Mouse (Mus musculus) embryonic facial prominence, embryonic 14.5 days (tissue): ENCODE measurements at regions not wholly inside any gene's neighbourhood (a gene's known extent, or its start where the extent isn't known, plus 50 kb on each side); places are given as distances from the start of the nearest gene placed in this dataset.
A peak's percentile ranks its signal among the peaks of the same experiment; 100 is the strongest.

ENCODE experiments used
- ATAC-seq: fragments of 200-750 bp; cut with Nextera tagmentation; 2 replicates; pipeline ENCODE4 v1.8.0; 2017; ENCODE audit warnings: low read depth, moderate number of reproducible peaks, moderate TSS enrichment
- DNase-seq: peaks from one replicate; pipeline ENCODE4 v3.0.0-alpha.2; 2015; ENCODE audit warnings: low spot score
- H3K27ac ChIP-seq: fragments of 300-500 bp; sonication (generic); replicated peaks from 2 replicates; pipeline ENCODE4 v1.5.1; 2014; ENCODE audit warnings: low read depth, mild to moderate bottlenecking, low read length, moderate library complexity
- H3K27me3 ChIP-seq: fragments of 300-500 bp; sonication (generic); replicated peaks from 2 replicates; pipeline ENCODE4 v1.6.1; 2014; ENCODE audit warnings: low read length; ENCODE audit not compliant: control insufficient read depth, insufficient read depth
- H3K36me3 ChIP-seq: fragments of 300-500 bp; sonication (generic); 2 replicates; pipeline ENCODE4 v1.6.1; 2014; ENCODE audit warnings: low read length, mixed read lengths; ENCODE audit not compliant: control insufficient read depth, insufficient read depth
- H3K4me1 ChIP-seq: fragments of 300-500 bp; sonication (generic); 2 replicates; pipeline ENCODE4 v1.6.1; 2014; ENCODE audit warnings: antibody characterized with exemption, low read length; ENCODE audit not compliant: control insufficient read depth, insufficient read depth
- H3K4me2 ChIP-seq: fragments of 300-500 bp; sonication (generic); 2 replicates; pipeline ENCODE4 v1.6.1; 2014; ENCODE audit warnings: low read depth, mild to moderate bottlenecking, low read length, moderate library complexity, mixed read lengths
- H3K4me3 ChIP-seq: fragments of 300-500 bp; sonication (generic); 2 replicates; pipeline ENCODE4 v1.5.1; 2014; ENCODE audit warnings: low read depth, mild to moderate bottlenecking, low read length
- H3K9ac ChIP-seq: fragments of 300-500 bp; sonication (generic); 2 replicates; pipeline ENCODE4 v1.6.1; 2014; ENCODE audit warnings: low read depth, mild to moderate bottlenecking, low read length, moderate library complexity, mixed read lengths
- H3K9me3 ChIP-seq: fragments of 300-500 bp; sonication (generic); 2 replicates; pipeline ENCODE4 v1.6.1; 2016; ENCODE audit warnings: low read length; ENCODE audit not compliant: control insufficient read depth
- WGBS: fragments of 180-500 bp; shearing (Covaris S2); extraction: QIAGEN DNeasy Blood & Tissue Kit; methylation state at CpG from one replicate; pipeline ENCODE4 v1.1.7; 2014; 5-methylcytosine and 5-hydroxymethylcytosine counted together

- ATAC-seq (no peak), DNase-seq (no peak)
- Histone ChIP-seq H3K9me3 (no peaks in the 10 kb centered on the region), H3K9ac (no peak overlapping the region), H3K4me2 (no peak overlapping the region), H3K27ac (no peak overlapping the region), H3K27me3 (no peaks in the 10 kb centered on the region), H3K4me1 (peaks cover 2% of the 10 kb centered on the region; the same call in 1 of the 2 replicates), H3K4me3 (no peak overlapping the region), H3K36me3 (no peaks in the 10 kb centered on the region)
- WGBS: 88% methylated on average over 1 of the region's 1 CpGs
Measured at GRCm38 (mm10) chr15:67294797-67295196, 794.1 kb upstream of the Lrrc6 start.

- H3K4me2 ChIP-seq: no peak overlapping the region
- no peak overlapping the region for H3K4me3 ChIP-seq
- no peaks in the 10 kb centered on the region for H3K27me3 ChIP-seq
- H3K27ac ChIP-seq: no peak overlapping the region
- ATAC-seq (no peak), DNase-seq (peak; percentile 40)
- peaks cover 4% of the 10 kb centered on the region; the same call in 1 of the 2 replicates for H3K4me1 ChIP-seq
- no peak overlapping the region for H3K9ac ChIP-seq
- no peaks in the 10 kb centered on the region for H3K9me3 ChIP-seq
- no peaks in the 10 kb centered on the region for H3K36me3 ChIP-seq
- 49% methylated on average over 4 of the region's 4 CpGs for WGBS
Measured at GRCm38 (mm10) chr15:67289749-67290148, 789.0 kb upstream of the Lrrc6 start.

- no peak for DNase-seq
- H3K36me3 ChIP-seq: no peaks in the 10 kb centered on the region
- 71% methylated on average over 4 of the region's 4 CpGs for WGBS
Measured at GRCm38 (mm10) chr15:67284941-67285340, 784.2 kb upstream of the Lrrc6 start.

GRCm38 (mm10) chr15:67283275-67283972 is 782.7 kb upstream of the Lrrc6 start:
- H3K9ac ChIP-seq: no peak overlapping the region
- no peaks in the 10 kb centered on the region for H3K4me1 ChIP-seq
- no peak for DNase-seq
- H3K36me3 ChIP-seq: no peaks in the 10 kb centered on the region
- no peaks in the 10 kb centered on the region for H3K27me3 ChIP-seq
- H3K4me2 ChIP-seq: no peak overlapping the region
- WGBS: 92% methylated on average over 3 of the region's 3 CpGs
- H3K9me3 ChIP-seq: no peaks in the 10 kb centered on the region
- H3K4me3 ChIP-seq: no peak overlapping the region
- ATAC-seq: no peak
- H3K27ac ChIP-seq: no peak overlapping the region

More at GRCm38 (mm10) chr15:67284941-67285340, 784.2 kb upstream of the Lrrc6 start:
- Histone ChIP-seq H3K9me3 (no peaks in the 10 kb centered on the region), H3K27me3 (no peaks in the 10 kb centered on the region), H3K4me2 (no peak overlapping the region), H3K4me1 (0 out of 2 replicates have a peak, but pooled peaks cover 3% of the 10 kb centered on the region), H3K27ac (no peak overlapping the region), H3K9ac (no peak overlapping the region), H3K4me3 (no peak overlapping the region)
- ATAC-seq: no peak

GRCm38 (mm10) chr15:67278869-67279268 is 778.2 kb upstream of the Lrrc6 start:
- WGBS: 69% methylated on average over 1 of the region's 1 CpGs
- Histone ChIP-seq H3K4me2 (no peak overlapping the region), H3K27ac (no peak overlapping the region), H3K27me3 (no peaks in the 10 kb centered on the region), H3K9me3 (no peaks in the 10 kb centered on the region), H3K36me3 (no peaks in the 10 kb centered on the region), H3K4me1 (no peaks in the 10 kb centered on the region), H3K4me3 (no peak overlapping the region), H3K9ac (no peak overlapping the region)
- no peak for ATAC-seq
- DNase-seq: no peak

- H3K27me3 ChIP-seq: no peaks in the 10 kb centered on the region
- no peak overlapping the region for H3K4me2 ChIP-seq
- DNase-seq: no peak
- no peaks in the 10 kb centered on the region for H3K36me3 ChIP-seq
- no peak for ATAC-seq
- H3K4me1 ChIP-seq: no peaks in the 10 kb centered on the region
- H3K9me3 ChIP-seq: no peaks in the 10 kb centered on the region
- H3K9ac ChIP-seq: no peak overlapping the region
- no peak overlapping the region for H3K27ac ChIP-seq
- H3K4me3 ChIP-seq: no peak overlapping the region
Measured at GRCm38 (mm10) chr15:67275058-67275457, 774.3 kb upstream of the Lrrc6 start.

GRCm38 (mm10) chr15:67272397-67272796 is 771.7 kb upstream of the Lrrc6 start:
- ATAC-seq (no peak), DNase-seq (no peak)
- Histone ChIP-seq H3K4me1 (no peaks in the 10 kb centered on the region), H3K27ac (no peak overlapping the region), H3K4me3 (no peak overlapping the region), H3K27me3 (no peaks in the 10 kb centered on the region), H3K9me3 (no peaks in the 10 kb centered on the region), H3K36me3 (no peaks in the 10 kb centered on the region), H3K9ac (no peak overlapping the region), H3K4me2 (no peak overlapping the region)
- 84% methylated on average over 2 of the region's 2 CpGs for WGBS

GRCm38 (mm10) chr15:67263723-67264122 is 763.0 kb upstream of the Lrrc6 start:
- no peaks in the 10 kb centered on the region for H3K9me3 ChIP-seq
- ATAC-seq: no peak
- peak; percentile 31 for DNase-seq
- no peak overlapping the region for H3K4me3 ChIP-seq
- peaks cover 5% of the 10 kb centered on the region; the same call in 1 of the 2 replicates for H3K4me1 ChIP-seq
- H3K36me3 ChIP-seq: no peaks in the 10 kb centered on the region
- H3K9ac ChIP-seq: no peak overlapping the region
- no peaks in the 10 kb centered on the region for H3K27me3 ChIP-seq
- 31% methylated on average over 6 of the region's 6 CpGs for WGBS
- peak overlapping the region; percentile 50 for H3K27ac ChIP-seq
- no peak overlapping the region; the same call in 1 of the 2 replicates for H3K4me2 ChIP-seq

- no peak for DNase-seq
Measured at GRCm38 (mm10) chr15:67263313-67263712, 762.6 kb upstream of the Lrrc6 start.

More at GRCm38 (mm10) chr15:67263313-67263712, 762.6 kb upstream of the Lrrc6 start:
- Histone ChIP-seq H3K9ac (no peak overlapping the region), H3K27me3 (no peaks in the 10 kb centered on the region), H3K4me2 (no peak overlapping the region), H3K36me3 (no peaks in the 10 kb centered on the region), H3K4me1 (peaks cover 5% of the 10 kb centered on the region; the same call in 1 of the 2 replicates), H3K4me3 (no peak overlapping the region), H3K27ac (no peak overlapping the region), H3K9me3 (no peaks in the 10 kb centered on the region)
- ATAC-seq: no peak
- WGBS: 60% methylated on average over 2 of the region's 2 CpGs
